Mouse (Mus musculus) midbrain, embryonic 14.5 days (tissue): ENCODE measurements around the gene Mnat1. TPM values are rescaled to one million over a fixed set of nuclear protein-coding genes. Genes with fewer than 3 reads are reported as not detected.

Experiments used
- ATAC-seq: fragments of 200-750 bp; cut with Nextera tagmentation; 2 replicates; pipeline ENCODE4 v1.8.0; 2017; ENCODE audit warnings: moderate number of reproducible peaks, moderate library complexity; ENCODE audit not compliant: low FRiP score, low TSS enrichment
- DNase-seq: peaks from one replicate; pipeline ENCODE4 v3.0.0-alpha.2; 2015
- H3K27ac ChIP-seq: fragments of 300-500 bp; sonication (generic); replicated peaks from 2 replicates; pipeline ENCODE4 v1.5.1; 2014; ENCODE audit warnings: mild to moderate bottlenecking, low read depth, low read length, moderate library complexity
- H3K27me3 ChIP-seq: fragments of 300-500 bp; sonication (generic); 2 replicates; pipeline ENCODE4 v1.6.1; 2014; ENCODE audit warnings: low read length, control low read depth, mixed read lengths; ENCODE audit not compliant: control insufficient read depth, insufficient read depth
- H3K36me3 ChIP-seq: fragments of 300-500 bp; sonication (generic); 2 replicates; pipeline ENCODE4 v1.6.1; 2014; ENCODE audit warnings: low read length, control low read depth; ENCODE audit not compliant: control insufficient read depth, insufficient read depth
- H3K4me1 ChIP-seq: fragments of 300-500 bp; sonication (generic); 2 replicates; pipeline ENCODE4 v1.6.1; 2014; ENCODE audit warnings: mild to moderate bottlenecking, antibody characterized with exemption, low read length, control low read depth; ENCODE audit not compliant: control insufficient read depth, insufficient read depth
- H3K4me2 ChIP-seq: fragments of 300-500 bp; sonication (generic); 2 replicates; pipeline ENCODE4 v1.6.1; 2014; ENCODE audit warnings: mild to moderate bottlenecking, low read length, moderate library complexity
- H3K4me3 ChIP-seq: fragments of 300-500 bp; sonication (generic); replicated peaks from 2 replicates; pipeline ENCODE4 v1.5.1; 2014; ENCODE audit warnings: low read depth, low read length
- H3K9ac ChIP-seq: fragments of 300-500 bp; sonication (generic); replicated peaks from 2 replicates; pipeline ENCODE4 v1.6.1; 2014; ENCODE audit warnings: mild to moderate bottlenecking, low read length, moderate library complexity
- H3K9me3 ChIP-seq: fragments of 300-500 bp; sonication (generic); 2 replicates; pipeline ENCODE4 v1.6.1; 2016; ENCODE audit warnings: low read length, control low read depth, mixed read lengths; ENCODE audit not compliant: control insufficient read depth
- WGBS: fragments of 180-500 bp; shearing (Covaris S2); extraction: QIAGEN DNeasy Blood & Tissue Kit; methylation state at CpG from one replicate; pipeline ENCODE4 v1.1.7; 2014; 5-methylcytosine and 5-hydroxymethylcytosine counted together
- polyA plus RNA-seq: library from polyadenylated mRNA; unstranded; fragments of >200 nt; fragmentation: Nextera tagmentation; extraction: Ambion mirVana; gene quantifications from 2 replicates; pipeline ENCODE4 v1.2.1, GENCODE M21; 2014

Mnat1 gene
- polyA plus RNA-seq, 1 experiment from 2014 or later: 20.3 TPM

- no peak for DNase-seq
- Histone ChIP-seq H3K27ac (no peak overlapping the region), H3K9ac (no peak overlapping the region), H3K9me3 (no peaks in the 10 kb centered on the region), H3K4me1 (peaks cover 13% of the 10 kb centered on the region; the same call in 1 of the 2 replicates), H3K4me2 (no peak overlapping the region), H3K4me3 (no peak overlapping the region), H3K36me3 (peaks cover 9% of the 10 kb centered on the region), H3K27me3 (no peaks in the 10 kb centered on the region)
- 90% methylated on average over 3 of the region's 3 CpGs for WGBS
- no peak for ATAC-seq
These were observed 165.1 kb downstream of the Mnat1 start for GRCm38 (mm10) chr12:73288626-73289025.

GRCm38 (mm10) chr12:73294884-73295283 is 171.4 kb downstream of the Mnat1 start:
- no peak overlapping the region for H3K27ac ChIP-seq
- H3K27me3 ChIP-seq: no peaks in the 10 kb centered on the region
- peaks cover 25% of the 10 kb centered on the region for H3K36me3 ChIP-seq
- H3K4me1 ChIP-seq: no peaks in the 10 kb centered on the region
- DNase-seq: no peak
- no peak overlapping the region for H3K9ac ChIP-seq
- H3K4me2 ChIP-seq: no peak overlapping the region
- ATAC-seq: no peak
- H3K9me3 ChIP-seq: no peaks in the 10 kb centered on the region
- H3K4me3 ChIP-seq: no peak overlapping the region

GRCm38 (mm10) chr12:73295505-73296140 is 172.1 kb downstream of the Mnat1 start:
- H3K36me3 ChIP-seq: peaks cover 30% of the 10 kb centered on the region
- no peak overlapping the region for H3K4me2 ChIP-seq
- H3K27ac ChIP-seq: no peak overlapping the region
- no peak for ATAC-seq
- H3K27me3 ChIP-seq: no peaks in the 10 kb centered on the region
- H3K9me3 ChIP-seq: no peaks in the 10 kb centered on the region
- H3K4me3 ChIP-seq: no peak overlapping the region
- H3K9ac ChIP-seq: no peak overlapping the region
- H3K4me1 ChIP-seq: no peaks in the 10 kb centered on the region
- 38% methylated on average over 11 of the region's 11 CpGs for WGBS
- DNase-seq: peak; percentile 32

- WGBS: 92% methylated on average over 5 of the region's 5 CpGs
- no peak overlapping the region for H3K9ac ChIP-seq
These were observed 175.1 kb downstream of the Mnat1 start for GRCm38 (mm10) chr12:73298621-73299020.

GRCm38 (mm10) chr12:73300531-73300930 is 177.0 kb downstream of the Mnat1 start:
- H3K27me3 ChIP-seq: no peaks in the 10 kb centered on the region
- H3K36me3 ChIP-seq: peaks cover 12% of the 10 kb centered on the region; the same call in 1 of the 2 replicates
- no peaks in the 10 kb centered on the region for H3K4me1 ChIP-seq
- H3K4me3 ChIP-seq: no peak overlapping the region
- no peak overlapping the region for H3K9ac ChIP-seq
- no peak overlapping the region for H3K4me2 ChIP-seq
- ATAC-seq (no peak), DNase-seq (no peak)
- H3K27ac ChIP-seq: no peak overlapping the region
- 92% methylated on average over 2 of the region's 2 CpGs for WGBS
- H3K9me3 ChIP-seq: no peaks in the 10 kb centered on the region

More at GRCm38 (mm10) chr12:73298621-73299020, 175.1 kb downstream of the Mnat1 start:
- H3K27me3 ChIP-seq: no peaks in the 10 kb centered on the region
- ATAC-seq: no peak
- no peaks in the 10 kb centered on the region for H3K9me3 ChIP-seq
- no peak overlapping the region for H3K4me2 ChIP-seq
- peaks cover 22% of the 10 kb centered on the region for H3K36me3 ChIP-seq
- H3K4me3 ChIP-seq: no peak overlapping the region
- DNase-seq: no peak
- H3K4me1 ChIP-seq: no peaks in the 10 kb centered on the region
- no peak overlapping the region for H3K27ac ChIP-seq

GRCm38 (mm10) chr12:73304636-73305035 is 181.1 kb downstream of the Mnat1 start:
- Histone ChIP-seq H3K9ac (no peak overlapping the region), H3K4me2 (no peak overlapping the region), H3K27me3 (no peaks in the 10 kb centered on the region), H3K36me3 (peaks cover 10% of the 10 kb centered on the region; the same call in 1 of the 2 replicates), H3K27ac (no peak overlapping the region), H3K9me3 (no peaks in the 10 kb centered on the region), H3K4me1 (no peaks in the 10 kb centered on the region), H3K4me3 (no peak overlapping the region)
- ATAC-seq (no peak), DNase-seq (no peak)
- 93% methylated on average over 4 of the region's 4 CpGs for WGBS

- WGBS: 94% methylated on average over 4 of the region's 4 CpGs
- ATAC-seq: no peak
These were observed 184.2 kb downstream of the Mnat1 start for GRCm38 (mm10) chr12:73307750-73308149.

GRCm38 (mm10) chr12:73308711-73309110 is 185.2 kb downstream of the Mnat1 start:
- 94% methylated on average over 2 of the region's 2 CpGs for WGBS
- DNase-seq (no peak), ATAC-seq (no peak)
- no peaks in the 10 kb centered on the region for H3K27me3 ChIP-seq
- no peaks in the 10 kb centered on the region for H3K9me3 ChIP-seq
- H3K4me2 ChIP-seq: no peak overlapping the region
- peaks cover 8% of the 10 kb centered on the region for H3K36me3 ChIP-seq
- no peak overlapping the region for H3K4me3 ChIP-seq
- no peak overlapping the region for H3K27ac ChIP-seq
- H3K9ac ChIP-seq: no peak overlapping the region
- no peaks in the 10 kb centered on the region for H3K4me1 ChIP-seq

More at GRCm38 (mm10) chr12:73307750-73308149, 184.2 kb downstream of the Mnat1 start:
- Histone ChIP-seq H3K27ac (no peak overlapping the region), H3K4me1 (no peaks in the 10 kb centered on the region), H3K27me3 (no peaks in the 10 kb centered on the region), H3K4me2 (no peak overlapping the region), H3K9ac (no peak overlapping the region), H3K9me3 (no peaks in the 10 kb centered on the region), H3K4me3 (no peak overlapping the region), H3K36me3 (peaks cover 8% of the 10 kb centered on the region)
- no peak for DNase-seq
